Mouse (Mus musculus) kidney, adult 2 months (tissue): ENCODE data around the gene Prkce.

Experiments used
- CTCF ChIP-seq: fragments of 200-500 bp; conservative IDR thresholded peaks from 2 replicates; pipeline ENCODE4 v1.5.1; 2011; ENCODE audit warnings: low read depth, mild to moderate bottlenecking, control low read depth, low read length, moderate library complexity, mixed read lengths; ENCODE audit not compliant: insufficient read depth, insufficient read length
- POLR2A ChIP-seq: fragments of 200-500 bp; IDR thresholded peaks from one replicate; pipeline ENCODE4 v1.6.1; 2011; ENCODE audit warnings: low read depth, low read length, control low read depth

DNA sequence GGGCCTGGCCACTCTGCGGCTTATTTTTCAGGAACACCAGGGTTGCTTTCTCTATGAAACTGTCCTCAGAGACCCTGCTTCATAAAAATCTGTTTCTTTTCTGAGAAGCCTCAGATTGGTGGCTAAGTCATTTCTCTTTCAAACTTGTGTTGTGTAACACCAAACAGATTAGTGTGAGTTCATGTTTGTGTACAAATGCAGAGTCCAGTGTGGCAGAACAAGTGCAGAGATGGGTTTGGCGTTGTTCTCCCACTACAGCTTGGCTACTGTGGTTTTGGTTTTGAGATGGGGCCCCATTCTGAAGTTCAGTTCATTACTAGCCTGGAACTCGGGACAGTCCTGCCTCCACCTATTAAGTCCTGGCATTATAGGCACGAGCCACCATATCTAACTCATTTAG, 329.7 kb downstream of the Prkce start:
- TF ChIP-seq POLR2A (no peak), CTCF (no peak)
